Mouse (Mus musculus): ENCODE measurements around the gene Sumo3. TPM values are rescaled to one million over a fixed set of nuclear protein-coding genes. Genes with fewer than 3 reads are reported as not detected.

Gene Sumo3
- total RNA-seq, 4 experiments from 2014 or later = 172 to 216 (median 192) TPM

- DNase-seq (ENCODE audit: low spot score in 2 of 2) = no peak
These were observed 20.1 kb downstream of the Sumo3 start for GRCm38 (mm10) chr10:77626036-77626435.

GRCm38 (mm10) chr10:77626591-77626990, 20.7 kb downstream of the Sumo3 start:
- DNase-seq (ENCODE audit: low spot score in 2 of 2) = no peak

GRCm38 (mm10) chr10:77627497-77627896, 21.6 kb downstream of the Sumo3 start:
- peak in 1 of 2 experiments; percentile 67 for DNase-seq (ENCODE audit: low spot score in 2 of 2)

- DNase-seq (ENCODE audit: low spot score in 2 of 2) = no peak
These were observed 23.3 kb downstream of the Sumo3 start for GRCm38 (mm10) chr10:77629163-77629562.

GRCm38 (mm10) chr10:77629970-77630369, 24.1 kb downstream of the Sumo3 start:
- no peak for DNase-seq (ENCODE audit: low spot score in 2 of 2)

GRCm38 (mm10) chr10:77634016-77634415, 28.1 kb downstream of the Sumo3 start:
- DNase-seq (ENCODE audit: low spot score in 2 of 2) = no peak

GRCm38 (mm10) chr10:77634452-77635231, 28.7 kb downstream of the Sumo3 start:
- no peak for DNase-seq (ENCODE audit: low spot score in 2 of 2)

- DNase-seq (ENCODE audit: low spot score in 2 of 2) = peak in 1 of 2 experiments; percentile 64
These were observed 30.5 kb downstream of the Sumo3 start for GRCm38 (mm10) chr10:77636234-77636922.

GRCm38 (mm10) chr10:77638956-77639355, 33.1 kb downstream of the Sumo3 start:
- no peak for DNase-seq (ENCODE audit: low spot score in 2 of 2)

GRCm38 (mm10) chr10:77643160-77643559, 37.3 kb downstream of the Sumo3 start:
- no peak for DNase-seq (ENCODE audit: low spot score in 2 of 2)

- DNase-seq (ENCODE audit: low spot score in 2 of 2) = no peak
These were observed 39.7 kb downstream of the Sumo3 start for GRCm38 (mm10) chr10:77645571-77645970.

GRCm38 (mm10) chr10:77647461-77647860, 41.6 kb downstream of the Sumo3 start:
- DNase-seq (ENCODE audit: low spot score in 2 of 2) = no peak

- no peak for DNase-seq (ENCODE audit: low spot score in 2 of 2)
These were observed 42.0 kb downstream of the Sumo3 start for GRCm38 (mm10) chr10:77647901-77648300.

GRCm38 (mm10) chr10:77652046-77652445, 46.1 kb downstream of the Sumo3 start:
- no peak for DNase-seq (ENCODE audit: low spot score in 2 of 2)

- DNase-seq (ENCODE audit: low spot score in 2 of 2) = no peak
These were observed 52.5 kb downstream of the Sumo3 start for GRCm38 (mm10) chr10:77658286-77658994.

- no peak for DNase-seq (ENCODE audit: low spot score in 2 of 2)
These were observed 58.2 kb downstream of the Sumo3 start for GRCm38 (mm10) chr10:77663949-77664665.

GRCm38 (mm10) chr10:77666342-77666741, 60.4 kb downstream of the Sumo3 start:
- DNase-seq (ENCODE audit: low spot score in 2 of 2) = no peak

- DNase-seq (ENCODE audit: low spot score in 2 of 2) = peak in 1 of 2 experiments; percentile 43
These were observed 61.5 kb downstream of the Sumo3 start for GRCm38 (mm10) chr10:77667402-77667801.

All from left cerebral cortex, adult 8-10 months (tissue).